Mouse (Mus musculus) myocyte (in vitro differentiated cells): ENCODE measurements at regions not wholly inside any gene's neighbourhood (a gene's known extent, or its start where the extent isn't known, plus 50 kb on each side); places are given as distances from the start of the nearest gene placed in this dataset.

Experiments
- CEBPB ChIP-seq: IDR thresholded peaks from 2 replicates; pipeline ENCODE4 v1.6.1; 2011; ENCODE audit warnings: mild to moderate bottlenecking, moderate library complexity; ENCODE audit not compliant: poor library complexity, insufficient read depth, severe bottlenecking
- E2F4 ChIP-seq: IDR thresholded peaks from one replicate; pipeline ENCODE4 v1.6.1; 2011; ENCODE audit warnings: mild to moderate bottlenecking, control low read depth, moderate library complexity; ENCODE audit not compliant: insufficient read depth
- MAX ChIP-seq: IDR thresholded peaks from one replicate; pipeline ENCODE4 v1.6.1; 2011; ENCODE audit warnings: low read depth, mild to moderate bottlenecking, control low read depth
- MYOD1 ChIP-seq, 3 experiments: IDR thresholded peaks; one replicate each; pipeline ENCODE4 v1.6.1; 2011; ENCODE audit warnings: control low read depth in 2 of 3, low read depth in 2 of 3, mild to moderate bottlenecking in 2 of 3, moderate library complexity in 1 of 3; ENCODE audit not compliant: insufficient read length in 2 of 3, control insufficient read depth in 1 of 3
- POLR2A ChIP-seq: IDR thresholded peaks from one replicate; pipeline ENCODE4 v1.6.1; 2011; ENCODE audit warnings: low read depth, mild to moderate bottlenecking, control low read depth, moderate library complexity; ENCODE audit not compliant: insufficient read length
- POLR2AphosphoS2 ChIP-seq: IDR thresholded peaks from one replicate; pipeline ENCODE4 v1.6.1; 2011; ENCODE audit warnings: low read depth, control low read depth; ENCODE audit not compliant: insufficient read length
- SRF ChIP-seq: IDR thresholded peaks from one replicate; pipeline ENCODE4 v1.6.1; 2011; ENCODE audit warnings: low read depth; ENCODE audit not compliant: control insufficient read depth, insufficient read length
- TCF12 ChIP-seq: IDR thresholded peaks from one replicate; pipeline ENCODE4 v1.6.1; 2011; ENCODE audit warnings: mild to moderate bottlenecking, control low read depth; ENCODE audit not compliant: poor library complexity, insufficient read depth, severe bottlenecking
- TCF3 ChIP-seq: IDR thresholded peaks from one replicate; pipeline ENCODE4 v1.6.1; 2011; ENCODE audit warnings: low read depth, control low read depth; ENCODE audit not compliant: insufficient read length
- USF1 ChIP-seq: IDR thresholded peaks from one replicate; pipeline ENCODE4 v1.6.1; 2011; ENCODE audit warnings: low read depth, mild to moderate bottlenecking, control low read depth, moderate library complexity

GRCm38 (mm10) chr3:126535340-126535739, 60.8 kb upstream of the Camk2d start:
- TF ChIP-seq E2F4 (no peak), POLR2A (no peak), USF1 (no peak), MYOD1 (IDR thresholded peaks at IDR 0.05; ENCODE audit: control insufficient read depth in 1 of 3, insufficient read length in 2 of 3, low read depth in 2 of 3) (no peak), TCF3 (no peak), MAX (no peak), CEBPB (no peak), SRF (no peak), POLR2AphosphoS2 (no peak), TCF12 (no peak)
